Mouse (Mus musculus) CH12.LX (cell line): ENCODE results near the gene Hexim2. TPM values are rescaled to one million over a fixed set of nuclear protein-coding genes. Genes with fewer than 3 reads are reported as not detected.

Experiments
- DNase-seq: peaks from one replicate; pipeline ENCODE4 v3.0.0-alpha.2; 2013; ENCODE audit errors: extremely low read depth
- H3K27ac ChIP-seq: 2 replicates; pipeline ENCODE4 v1.5.1; 2012; ENCODE audit warnings: low read depth, mild to moderate bottlenecking, control low read depth, moderate library complexity; ENCODE audit not compliant: insufficient read depth
- H3K27me3 ChIP-seq: replicated peaks from 2 replicates; pipeline ENCODE3; 2012; ENCODE audit warnings: inconsistent platforms
- H3K36me3 ChIP-seq, 2 experiments: replicated peaks in 1 of 2; 2 replicates each; pipeline versions ENCODE3 to v1.6.1; 2012; ENCODE audit warnings: inconsistent platforms in 1 of 2, low read length in 1 of 2, mild to moderate bottlenecking in 1 of 2, mixed read lengths in 1 of 2, moderate library complexity in 1 of 2; ENCODE audit not compliant: control insufficient read depth in 1 of 2, insufficient read depth in 1 of 2
- H3K4me1 ChIP-seq, 2 experiments: 2 replicates each; pipeline ENCODE4 v1.6.1; 2012; ENCODE audit warnings: inconsistent platforms in 1 of 2, moderate library complexity in 1 of 2; ENCODE audit not compliant: insufficient read depth in 2 of 2, control insufficient read depth in 1 of 2
- H3K4me2 ChIP-seq: 2 replicates; pipeline ENCODE4 v1.6.1; 2012; ENCODE audit warnings: low read depth, mild to moderate bottlenecking, control low read depth; ENCODE audit not compliant: poor library complexity, insufficient read depth, severe bottlenecking
- H3K4me3 ChIP-seq, 3 experiments: fragments of 150-350 bp in 1 of 3; sonication (generic) in 1 of 3; replicated peaks in 1 of 3; 2 replicates each; pipeline versions ENCODE3 to v1.5.1; 2011 to 2012; ENCODE audit warnings: low read depth in 2 of 3, low read length in 2 of 3, mild to moderate bottlenecking in 2 of 3, moderate library complexity in 2 of 3, control low read depth in 1 of 3, improper control_type of control experiment in 1 of 3, inconsistent platforms in 1 of 3, mixed read lengths in 1 of 3; ENCODE audit not compliant: poor library complexity in 1 of 3
- H3K79me2 ChIP-seq: replicated peaks from 2 replicates; pipeline ENCODE4 v1.6.1; 2012; ENCODE audit warnings: mild to moderate bottlenecking, moderate library complexity; ENCODE audit not compliant: control insufficient read depth, poor library complexity, insufficient read depth, severe bottlenecking; ENCODE audit errors: extremely low read depth
- H3K9ac ChIP-seq: 2 replicates; pipeline ENCODE4 v1.6.1; 2012; ENCODE audit warnings: low read depth, mild to moderate bottlenecking, control low read depth, moderate library complexity; ENCODE audit not compliant: insufficient read depth
- H3K9me3 ChIP-seq: replicated peaks from 2 replicates; pipeline ENCODE3; 2012; ENCODE audit warnings: low read length, inconsistent platforms, mixed read lengths
- BHLHE40 ChIP-seq: IDR thresholded peaks from 2 replicates; pipeline ENCODE4 v1.6.1; 2011; ENCODE audit warnings: mild to moderate bottlenecking, low read depth, low read length, improper control_type of control experiment
- CHD2 ChIP-seq: IDR thresholded peaks from 2 replicates; pipeline ENCODE4 v1.6.1; 2011; ENCODE audit warnings: low read length, improper control_type of control experiment
- CTCF ChIP-seq, 2 experiments: IDR thresholded peaks in 1 of 2; conservative IDR thresholded peaks in 1 of 2; 2 replicates each; pipeline ENCODE4 v1.5.1; 2011 to 2012; ENCODE audit warnings: low read depth in 2 of 2, low read length in 2 of 2, improper control_type of control experiment in 1 of 2, inconsistent platforms in 1 of 2, mild to moderate bottlenecking in 1 of 2, moderate library complexity in 1 of 2
- EP300 ChIP-seq: IDR thresholded peaks from 2 replicates; pipeline ENCODE4 v1.6.1; 2011; ENCODE audit warnings: low read length, improper control_type of control experiment
- ETS1 ChIP-seq: conservative IDR thresholded peaks from 2 replicates; pipeline ENCODE4 v1.6.1; 2012; ENCODE audit warnings: low read depth, mild to moderate bottlenecking, inconsistent platforms, low read length, improper control_type of control experiment, moderate library complexity
- HCFC1 ChIP-seq: IDR thresholded peaks from 2 replicates; pipeline ENCODE4 v1.6.1; 2012; ENCODE audit warnings: low read depth, mild to moderate bottlenecking, inconsistent platforms, low read length, improper control_type of control experiment
- IRF4 ChIP-seq: IDR thresholded peaks from 2 replicates; pipeline ENCODE4 v1.6.1; 2014; ENCODE audit warnings: low read depth, mild to moderate bottlenecking, inconsistent platforms, low read length, improper control_type of control experiment
- MEF2A ChIP-seq: IDR thresholded peaks from 2 replicates; pipeline ENCODE4 v1.6.1; 2014; ENCODE audit warnings: low read depth, mild to moderate bottlenecking, inconsistent platforms, low read length, improper control_type of control experiment, borderline replicate concordance
- MYC ChIP-seq: IDR thresholded peaks from 2 replicates; pipeline ENCODE4 v1.6.1; 2011; ENCODE audit warnings: low read depth, mild to moderate bottlenecking, improper control_type of control experiment, low read length
- POLR2A ChIP-seq: IDR thresholded peaks from 2 replicates; pipeline ENCODE4 v1.6.1; 2011; ENCODE audit warnings: low read depth, mild to moderate bottlenecking, improper control_type of control experiment, low read length
- RAD21 ChIP-seq: IDR thresholded peaks from 2 replicates; pipeline ENCODE4 v1.6.1; 2011; ENCODE audit warnings: low read depth, mild to moderate bottlenecking, low read length, improper control_type of control experiment, moderate library complexity
- SMC3 ChIP-seq: IDR thresholded peaks from 2 replicates; pipeline ENCODE4 v1.6.1; 2011; ENCODE audit warnings: low read depth, low read length, improper control_type of control experiment
- USF1 ChIP-seq: IDR thresholded peaks from 2 replicates; pipeline ENCODE4 v1.6.1; 2014; ENCODE audit warnings: low read depth, mild to moderate bottlenecking, inconsistent platforms, low read length, improper control_type of control experiment
- ZC3H11A ChIP-seq: IDR thresholded peaks from 2 replicates; pipeline ENCODE4 v1.6.1; 2012; ENCODE audit warnings: low read depth, mild to moderate bottlenecking, inconsistent platforms, low read length, improper control_type of control experiment
- ZKSCAN1 ChIP-seq: IDR thresholded peaks from 2 replicates; pipeline ENCODE4 v1.6.1; 2012; ENCODE audit warnings: low read depth, inconsistent platforms, low read length, improper control_type of control experiment, borderline replicate concordance
- ZMIZ1 ChIP-seq: IDR thresholded peaks from 2 replicates; pipeline ENCODE4 v1.6.1; 2012; ENCODE audit warnings: low read depth, mild to moderate bottlenecking, inconsistent platforms, low read length, improper control_type of control experiment
- ZNF384 ChIP-seq: IDR thresholded peaks from 2 replicates; pipeline ENCODE4 v1.6.1; 2012; ENCODE audit warnings: low read depth, low read length, improper control_type of control experiment, inconsistent platforms
- dilution Hi-C: fragments of 300-500 bp; cut with MboI; formaldehyde crosslinking; loops from 2 replicates; pipeline ENCODE4 v1.14.3; 2020; ENCODE audit warnings: low sequenced_read_pairs; ENCODE audit not compliant: extremely low pct_unique_long_range_greater_than_20kb, extremely low pct_ligation_motif_present
- in situ Hi-C: fragments of 300-500 bp; cut with MboI; formaldehyde crosslinking; loops from 3 replicates; pipeline ENCODE4 v1.14.3; 2019; ENCODE audit warnings: low sequenced_read_pairs, low pct_ligation_motif_present, low pct_unique_long_range_greater_than_20kb, mixed read lengths
- polyA plus RNA-seq: library from polyadenylated mRNA; unstranded; fragments of >175 nt; gene quantifications from 2 replicates; pipeline ENCODE4 v1.2.1, GENCODE M21; 2012; ENCODE audit warnings: low read depth; ENCODE audit not compliant: insufficient read length
- total RNA-seq, 2 experiments: library from RNA; depleted of rRNA; stranded (reverse); fragments of 300-350 nt in 1 of 2; fragments of >200 nt in 1 of 2; gene quantifications; 2 replicates each; pipeline ENCODE4 v1.2.3; 2012 to 2014

Hexim2 gene
- total and polyA plus RNA-seq, 3 experiments = 27.0 to 33.3 (median 28.8) TPM

DNA sequence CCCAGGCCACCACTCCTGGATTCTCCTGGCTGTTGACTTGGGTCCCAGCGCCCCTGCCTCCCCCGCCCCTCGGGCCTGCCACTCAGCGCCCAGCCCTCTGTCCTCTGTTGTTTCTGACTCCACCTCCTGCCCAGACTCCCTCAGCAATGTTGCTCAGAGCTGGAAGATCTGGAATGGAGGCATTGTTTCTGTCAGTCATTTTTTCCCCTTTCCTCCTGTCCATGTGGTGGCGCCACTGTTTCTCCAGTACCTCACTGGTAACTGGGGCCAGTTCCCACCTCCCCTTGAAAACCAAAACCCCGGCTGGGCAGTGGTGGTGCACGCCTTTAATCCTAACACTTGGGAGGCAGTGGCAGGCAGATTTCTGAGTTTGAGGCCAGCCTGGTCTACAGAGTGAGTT is 29.2 kb downstream of the Hexim2 start:
- H3K9ac ChIP-seq = no peak overlapping the region

DNA sequence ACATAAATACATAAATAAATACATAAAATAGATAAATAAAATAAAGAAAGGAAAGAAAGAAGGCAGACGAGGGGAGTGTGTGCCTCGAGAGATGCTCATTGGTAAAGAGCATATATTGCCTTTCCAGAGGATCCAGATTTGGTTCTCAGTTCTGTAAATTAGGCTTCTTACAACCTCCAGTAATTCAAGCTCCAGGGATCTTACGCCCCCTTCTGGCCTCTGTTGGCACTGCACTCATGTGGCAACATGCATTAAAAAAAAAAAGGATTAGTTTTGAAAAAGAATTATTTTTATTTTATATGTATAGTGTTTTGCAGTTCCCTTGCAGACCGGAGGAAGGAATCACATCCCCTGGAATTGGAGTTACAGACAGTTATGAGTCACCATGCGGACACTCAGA is 29.9 kb downstream of the Hexim2 start:
- dilution Hi-C loops (no loop called here), in situ Hi-C loops (loop anchor here (25.0 kb wide), 1 partner anchor 400 kb away; no protein-coding TSS in a partner anchor)
- peaks cover 6 to 14% of the 10 kb centered on the region in 2 experiments; a peak in 3 of 4 replicates for H3K4me1 ChIP-seq
- DNase-seq = peak; percentile 59
- peaks cover 8% of the 10 kb centered on the region for H3K9me3 ChIP-seq
- no peaks in the 10 kb centered on the region for H3K27me3 ChIP-seq
- TF ChIP-seq HCFC1 (no peak), ZKSCAN1 (no peak), IRF4 (no peak), BHLHE40 (no peak), CTCF (conservative IDR thresholded peaks at IDR 0.05 in 1 of 2, IDR thresholded peaks at IDR 0.05 in 1 of 2; ENCODE audit: low read depth in 2 of 2, low read length in 2 of 2) (peak; percentile 65 to 72), ZC3H11A (no peak), ZNF384 (peak; percentile 62), POLR2A (no peak), MEF2A (no peak), MYC (no peak), SMC3 (peak; percentile 44), EP300 (no peak), RAD21 (peak; percentile 47)
- H3K27ac ChIP-seq = no peak overlapping the region
- no peaks in the 10 kb centered on the region for H3K36me3 ChIP-seq
- no peak overlapping the region for H3K4me2 ChIP-seq
- no peak overlapping the region for H3K4me3 ChIP-seq
- H3K79me2 ChIP-seq = no peaks in the 10 kb centered on the region
- H3K9ac ChIP-seq = no peak overlapping the region

More for the DNA sequence above, 29.2 kb downstream of the Hexim2 start:
- Histone ChIP-seq H3K4me1 (peaks cover 6 to 14% of the 10 kb centered on the region in 2 experiments; a peak in 3 of 4 replicates), H3K9me3 (peaks cover 6% of the 10 kb centered on the region), H3K27ac (no peak overlapping the region), H3K4me2 (no peak overlapping the region), H3K36me3 (no peaks in the 10 kb centered on the region), H3K4me3 (no peak overlapping the region), H3K27me3 (no peaks in the 10 kb centered on the region), H3K79me2 (no peaks in the 10 kb centered on the region)
- in situ Hi-C loops = loop anchor here (25.0 kb wide), 1 partner anchor 401 kb away; no protein-coding TSS in a partner anchor
- TF ChIP-seq RAD21 (peak; percentile 15), ZMIZ1 (no peak), USF1 (no peak), SMC3 (peak; percentile 32), POLR2A (no peak), HCFC1 (no peak), ETS1 (no peak), CHD2 (no peak), CTCF (conservative IDR thresholded peaks at IDR 0.05 in 1 of 2, IDR thresholded peaks at IDR 0.05 in 1 of 2; ENCODE audit: low read depth in 2 of 2, low read length in 2 of 2) (peak in 1 of 2 experiments; percentile 58; a peak in 2 of 4 replicates)
- DNase-seq = no peak
- dilution Hi-C loops = no loop called here
